In the genomic region with DNA sequence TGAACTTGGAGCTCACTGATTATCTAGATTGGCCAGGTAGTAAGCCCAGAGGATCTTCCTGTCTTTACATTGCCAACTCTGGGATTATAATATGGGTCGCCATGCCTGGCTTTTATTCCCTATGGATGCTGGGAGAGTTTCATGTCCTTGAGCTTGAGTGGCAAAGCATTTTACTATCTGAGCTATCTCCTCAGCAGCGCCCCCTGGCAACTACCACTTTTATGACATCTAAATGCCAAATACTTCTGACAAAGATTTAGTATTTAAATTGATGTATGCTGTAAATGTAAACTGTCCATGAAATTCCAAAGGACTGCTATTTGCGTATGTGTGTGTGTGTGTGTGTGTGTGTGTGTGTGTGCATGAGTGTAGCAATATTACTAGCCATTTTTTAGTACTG, we compare ENCODE assay signal across 13 mouse cellular contexts.
A peak's percentile ranks its signal among the peaks of the same experiment; 100 is the strongest.
DNase-seq lines count a peak whose midpoint lies in the region; ATAC-seq and TF ChIP-seq lines count a peak whose summit lies in the region.
"Had no signal": no experiment of that assay in that cellular context is flagged by ENCODE, and none has a peak within 500 bp of the region (broad histone marks: within the 10 kb centered on the region; RNA-seq: fewer than 3 reads in every experiment).

No protein-coding gene starts in this region.

- peak; percentile 32 for TF ChIP-seq RAD21 in CH12.LX (IDR thresholded peaks at IDR 0.05; ENCODE audit: low read depth, low read length)

- TF ChIP-seq POLR2A in heart, adult 2 months (IDR thresholded peaks at IDR 0.05; ENCODE audit: insufficient read depth, low read depth, low read length) = no peak
- no peak for TF ChIP-seq POLR2A in CH12.LX (IDR thresholded peaks at IDR 0.05; ENCODE audit: low read depth, low read length)
- no peak for TF ChIP-seq POLR2A in cortical plate, adult 2 months (IDR thresholded peaks at IDR 0.05; ENCODE audit: extremely low read depth, insufficient read depth, low read length)

- DNase-seq in heart, adult 2 months = no peak
- DNase-seq in heart, adult 8-10 months (ENCODE audit: low spot score) = no peak
- DNase-seq in limb, embryonic 11.5 days (ENCODE audit: low spot score) = peak; percentile 29
- DNase-seq in limb, embryonic 10.5 days (ENCODE audit: low spot score) = no peak
- DNase-seq in CH12.LX (ENCODE audit: extremely low read depth) (peak; percentile 24), MN1 (ENCODE audit: low spot score) (no peak)
- DNase-seq in urinary bladder, adult 18-20 months (ENCODE audit: low spot score in 2 of 2) = no peak
- DNase-seq: layer of hippocampus, adult 9-11 months; right cerebral cortex, postnatal 14 days; thymus, postnatal 36 days had no signal

- no peak overlapping the region for H3K9ac ChIP-seq in heart, adult 2 months (ENCODE audit: low read depth, low read length)
- H3K9ac ChIP-seq in limb, embryonic 11.5 days (ENCODE audit: low read length) = no peak overlapping the region
- H3K9ac ChIP-seq in CH12.LX (ENCODE audit: insufficient read depth, low read depth) = no peak overlapping the region
- H3K9ac ChIP-seq: liver, embryonic 14.5 days had no signal

- ATAC-seq in limb, embryonic 11.5 days (ENCODE audit: insufficient number of reproducible peaks, low FRiP score, low TSS enrichment, low read depth) = no peak
- ATAC-seq: hindbrain, embryonic 16.5 days had no signal

- H3K79me2 ChIP-seq in heart, adult 2 months (replicated peaks; ENCODE audit: control insufficient read depth, insufficient read depth, low read length) = no peaks in the 10 kb centered on the region
- no peaks in the 10 kb centered on the region for H3K79me2 ChIP-seq in CH12.LX (replicated peaks; ENCODE audit: control insufficient read depth, extremely low read depth, insufficient read depth, poor library complexity, severe bottlenecking)

- TF ChIP-seq EP300 in heart, adult 2 months (IDR thresholded peaks at IDR 0.05; ENCODE audit: insufficient read depth, low read depth, low read length) = no peak
- no peak for TF ChIP-seq EP300 in CH12.LX (IDR thresholded peaks at IDR 0.05; ENCODE audit: low read length)

- H3K4me2 ChIP-seq in limb, embryonic 11.5 days (ENCODE audit: low read depth, severe bottlenecking) = no peak overlapping the region
- H3K4me2 ChIP-seq in CH12.LX (ENCODE audit: insufficient read depth, low read depth, poor library complexity, severe bottlenecking) = no peak overlapping the region

- WGBS in heart, adult 2 months = 68% methylated on average over 3 of the region's 3 CpGs
- WGBS in limb, embryonic 11.5 days = 60% methylated on average over 3 of the region's 3 CpGs
- WGBS in limb, embryonic 10.5 days = 61% methylated on average over 3 of the region's 3 CpGs

- dilution Hi-C loops in CH12.LX (cut with MboI; ENCODE audit: extremely low pct_ligation_motif_present, extremely low pct_unique_long_range_greater_than_20kb, low sequenced_read_pairs) = no loop called here

- H3K4me3 ChIP-seq in heart, adult 2 months = no peak overlapping the region
- H3K4me3 ChIP-seq in limb, embryonic 11.5 days (ENCODE audit: low read depth, low read length) = no peak overlapping the region
- H3K4me3 ChIP-seq in limb, embryonic 10.5 days = no peak overlapping the region
- H3K4me3 ChIP-seq in CH12.LX (replicated peaks in 1 of 3; ENCODE audit: low read depth in 2 of 3, low read length in 2 of 3, poor library complexity in 1 of 3) = no peak overlapping the region
- H3K4me3 ChIP-seq in cortical plate, adult 2 months (ENCODE audit: insufficient read depth, low read length) = no peak overlapping the region

- intact Hi-C loops in heart, adult 2 months (cut with DNase I) = no loop called here

- TF ChIP-seq CTCF in heart, adult 2 months (IDR thresholded peaks at IDR 0.05) = 0 out of 2 replicates have a peak, but pooled peaks have one; percentile 24
- peak; percentile 6 to 70; a peak in 2 of 4 replicates for TF ChIP-seq CTCF in CH12.LX (conservative IDR thresholded peaks at IDR 0.05 in 1 of 2, IDR thresholded peaks at IDR 0.05 in 1 of 2; ENCODE audit: low read depth in 2 of 2, low read length in 2 of 2)
- TF ChIP-seq CTCF in cortical plate, adult 2 months (IDR thresholded peaks at IDR 0.05; ENCODE audit: extremely low read depth, insufficient read depth, low read length) = peak; percentile 24; the same call in 1 of the 2 replicates

- no peaks in the 10 kb centered on the region; the same call in 1 of the 2 replicates for H3K4me1 ChIP-seq in heart, adult 2 months (ENCODE audit: control insufficient read depth, insufficient read depth, low read length)
- H3K4me1 ChIP-seq in limb, embryonic 11.5 days (ENCODE audit: control insufficient read depth, insufficient read depth, low read length) = 0 out of 2 replicates have a peak, but pooled peaks cover 3% of the 10 kb centered on the region
- H3K4me1 ChIP-seq in limb, embryonic 10.5 days = peaks cover 6% of the 10 kb centered on the region
- no peaks in the 10 kb centered on the region for H3K4me1 ChIP-seq in CH12.LX (ENCODE audit: control insufficient read depth in 1 of 2, insufficient read depth in 2 of 2)
- H3K4me1 ChIP-seq in cortical plate, adult 2 months (ENCODE audit: control insufficient read depth, insufficient read depth, low read length) = peaks cover 3% of the 10 kb centered on the region; the same call in 1 of the 2 replicates

- in situ Hi-C loops in CH12.LX (cut with MboI; ENCODE audit: low pct_ligation_motif_present, low pct_unique_long_range_greater_than_20kb, low sequenced_read_pairs) = loop anchor here (5.0 kb wide), 1 partner anchor 114 kb away; no protein-coding TSS in a partner anchor

- no peaks in the 10 kb centered on the region for H3K27me3 ChIP-seq in heart, adult 2 months (ENCODE audit: control insufficient read depth, insufficient read depth, low read length)
- no peaks in the 10 kb centered on the region for H3K27me3 ChIP-seq in limb, embryonic 11.5 days (ENCODE audit: control insufficient read depth, insufficient read depth, low read length)
- H3K27me3 ChIP-seq in limb, embryonic 10.5 days (ENCODE audit: low read depth, poor library complexity, severe bottlenecking) = no peaks in the 10 kb centered on the region
- peaks cover 10% of the 10 kb centered on the region for H3K27me3 ChIP-seq in CH12.LX (replicated peaks)

- H3K9me3 ChIP-seq in limb, embryonic 11.5 days (ENCODE audit: control insufficient read depth, low read length) = no peaks in the 10 kb centered on the region
- H3K9me3 ChIP-seq in limb, embryonic 10.5 days (replicated peaks) = no peaks in the 10 kb centered on the region
- no peaks in the 10 kb centered on the region for H3K9me3 ChIP-seq in CH12.LX (replicated peaks; ENCODE audit: low read length)

- peaks cover 3% of the 10 kb centered on the region; the same call in 1 of the 2 replicates for H3K36me3 ChIP-seq in heart, adult 2 months (ENCODE audit: control insufficient read depth, insufficient read depth, low read length)
- no peaks in the 10 kb centered on the region for H3K36me3 ChIP-seq in limb, embryonic 11.5 days (ENCODE audit: control insufficient read depth, insufficient read depth, low read length)
- no peaks in the 10 kb centered on the region for H3K36me3 ChIP-seq in limb, embryonic 10.5 days
- no peaks in the 10 kb centered on the region for H3K36me3 ChIP-seq in CH12.LX (replicated peaks in 1 of 2; ENCODE audit: control insufficient read depth in 1 of 2, insufficient read depth in 1 of 2, low read length in 1 of 2)

- H3K27ac ChIP-seq in heart, adult 2 months = no peak overlapping the region
- H3K27ac ChIP-seq in limb, embryonic 11.5 days (replicated peaks; ENCODE audit: low read depth, low read length) = no peak overlapping the region
- H3K27ac ChIP-seq in limb, embryonic 10.5 days = no peak overlapping the region
- H3K27ac ChIP-seq in CH12.LX (ENCODE audit: insufficient read depth, low read depth) = no peak overlapping the region
- no peak overlapping the region for H3K27ac ChIP-seq in cortical plate, adult 2 months (ENCODE audit: insufficient read depth, low read length)
- H3K27ac ChIP-seq: liver, embryonic 14.5 days had no signal

TF ChIP-seq in CH12.LX, 34 proteins besides CTCF, POLR2A, EP300 and RAD21:
- TF ChIP-seq NRF1 (IDR thresholded peaks at IDR 0.05; ENCODE audit: low read depth, low read length) = no peak
- TF ChIP-seq SMC3 (IDR thresholded peaks at IDR 0.05; ENCODE audit: low read depth, low read length) = peak; percentile 76
- TF ChIP-seq ZMIZ1 (IDR thresholded peaks at IDR 0.05; ENCODE audit: low read depth, low read length) = no peak
TF ChIP-seq in CH12.LX: peak in this region for 1.

Comparison
In these comparisons a context has a peak if more than half of its experiments do, and no peak if none do; other contexts are left out.
1. DNase-seq: peak in limb, embryonic 11.5 days (single experiment) and CH12.LX (single experiment); none in heart, adult 2 months (0 of 2), heart, adult 8-10 months (single experiment), limb, embryonic 10.5 days (single experiment), MN1 (single experiment) and urinary bladder, adult 18-20 months (0 of 2).
2. Peak in every context shown above with its lines, with median percentiles within 50 percentile points of each other: CTCF ChIP-seq.